In genomic region chr8:106403246-106403933, GRCm38 (mm10) we compare ENCODE assay signal across 8 mouse cellular contexts. TPM values are rescaled to one million over a fixed set of nuclear protein-coding genes. Genes with fewer than 3 reads are reported as not detected.
A peak's percentile ranks its signal among the peaks of the same experiment; 100 is the strongest.
DNase-seq lines count a peak whose midpoint lies in the region; ATAC-seq and TF ChIP-seq lines count a peak whose summit lies in the region.

No protein-coding gene starts in this region.

- H3K27me3 ChIP-seq in E14TG2a.4 (ENCODE audit: insufficient read depth, low read length), result peaks cover 12% of the 10 kb centered on the region; the same call in 1 of the 2 replicates
- H3K27me3 ChIP-seq in kidney, embryonic 16.5 days (ENCODE audit: insufficient read depth, low read length), result no peaks in the 10 kb centered on the region

- H3K9ac ChIP-seq in kidney, embryonic 16.5 days (replicated peaks; ENCODE audit: low read length), result no peak overlapping the region

- peak; percentile 90 for ATAC-seq in common myeloid progenitor, adult 5-6 weeks (replicated peaks; ENCODE audit: low read depth, poor library complexity, severe bottlenecking)
- 0 out of 2 replicates have a peak, but pooled peaks have one; percentile 49 for ATAC-seq in kidney, embryonic 16.5 days (ENCODE audit: low FRiP score, low TSS enrichment)
- no peak for ATAC-seq in inflammation-experienced regulatory T-cells, adult 6 months

- peaks cover 23% of the 10 kb centered on the region for H3K4me1 ChIP-seq in E14TG2a.4 (replicated peaks; ENCODE audit: low read depth, low read length)
- H3K4me1 ChIP-seq in kidney, embryonic 16.5 days (ENCODE audit: insufficient read depth, low read length), result peaks cover 31% of the 10 kb centered on the region

- peak; percentile 53 for TF ChIP-seq CTCF in E14TG2a.4 (conservative IDR thresholded peaks at IDR 0.05; ENCODE audit: low read length)

- H3K4me2 ChIP-seq in kidney, embryonic 16.5 days (replicated peaks; ENCODE audit: low read depth, low read length), result no peak overlapping the region

- DNase-seq in adipocyte (ENCODE audit: low spot score) (peak; percentile 45), liver (peak; percentile 49)
- DNase-seq in gastrocnemius, postnatal 25 days, result peak; percentile 51
- peak; percentile 62 for DNase-seq in right cerebral cortex, adult 18-20 months

- H3K4me3 ChIP-seq in E14TG2a.4 (replicated peaks; ENCODE audit: low read length), result no peak overlapping the region
- no peak overlapping the region for H3K4me3 ChIP-seq in kidney, embryonic 16.5 days (ENCODE audit: low read length)

- H3K36me3 ChIP-seq in E14TG2a.4 (ENCODE audit: insufficient read depth, low read length), result no peaks in the 10 kb centered on the region
- no peaks in the 10 kb centered on the region for H3K36me3 ChIP-seq in kidney, embryonic 16.5 days (ENCODE audit: insufficient read depth, low read length)

- 26% methylated on average over 12 of the region's 12 CpGs for WGBS in kidney, embryonic 16.5 days

- no peaks in the 10 kb centered on the region for H3K9me3 ChIP-seq in E14TG2a.4 (ENCODE audit: low read length)
- no peaks in the 10 kb centered on the region for H3K9me3 ChIP-seq in kidney, embryonic 16.5 days (ENCODE audit: low read length)

- H3K27ac ChIP-seq in kidney, embryonic 16.5 days (ENCODE audit: low read length), result no peak overlapping the region

RNA-seq across cellular contexts. Expression of gene Zfp90, which starts 11.7 kb away (rescaled TPM):
- 13.4 and 13.5 TPM in 2 replicates for total RNA-seq in common myeloid progenitor, adult 5-6 weeks (2017)
- total RNA-seq in gastrocnemius, postnatal 25 days (2021), result 1 to 10 TPM; 1.4 to 2.0 TPM
- 19.3 and 19.8 TPM in 2 replicates for polyA plus RNA-seq in kidney, embryonic 16.5 days (2015; fragmentation: Nextera tagmentation; extraction: Ambion mirVana)
- polyA plus RNA-seq in inflammation-experienced regulatory T-cells, adult 6 months (2017; shearing (Covaris generic)), result 1 to 10 TPM; 2.6 to 5.2 (median 3.6) TPM
